Mouse (Mus musculus): ENCODE measurements around the gene Dnah1.

Gene Dnah1

GRCm38 (mm10) chr14:31233070-31233995, 90.4 kb downstream of the Dnah1 start:
- DNase-seq, result no peak

GRCm38 (mm10) chr14:31232404-31233069, 91.2 kb downstream of the Dnah1 start:
- DNase-seq, result no peak

- no peak for DNase-seq
These were observed 93.3 kb downstream of the Dnah1 start for GRCm38 (mm10) chr14:31230442-31230841.

GRCm38 (mm10) chr14:31228234-31228633, 95.5 kb downstream of the Dnah1 start:
- peak; percentile 38 to 45 for DNase-seq

GRCm38 (mm10) chr14:31226978-31227377, 96.7 kb downstream of the Dnah1 start:
- DNase-seq, result peak in 1 of 2 experiments; percentile 29

- peak; percentile 40 to 50 for DNase-seq
These were observed 106.0 kb downstream of the Dnah1 start, which contains the start of gene Sema3g for GRCm38 (mm10) chr14:31217666-31218065. Sema3g (plus strand) TSS chr14:31217860.

- DNase-seq, result no peak
These were observed 106.8 kb downstream of the Dnah1 start, which contains the start of gene Nisch for GRCm38 (mm10) chr14:31216846-31217245. Nisch (minus strand) TSS chr14:31216946.

- peak; percentile 43 to 68 for DNase-seq
These were observed 108.3 kb downstream of the Dnah1 start for GRCm38 (mm10) chr14:31215157-31216002.

- no peak for DNase-seq
These were observed 109.0 kb downstream of the Dnah1 start for GRCm38 (mm10) chr14:31214684-31215083.

- no peak for DNase-seq
These were observed 109.8 kb downstream of the Dnah1 start for GRCm38 (mm10) chr14:31213868-31214267.

- DNase-seq, result no peak
These were observed 111.2 kb downstream of the Dnah1 start for GRCm38 (mm10) chr14:31212499-31212898.

- DNase-seq, result no peak
These were observed 111.8 kb downstream of the Dnah1 start for GRCm38 (mm10) chr14:31211854-31212253.

All from spleen, adult 18-20 months (tissue).